Mouse (Mus musculus) Patski (cell line): ENCODE data around the gene Plcb1. TPM values are rescaled to one million over a fixed set of nuclear protein-coding genes. Genes with fewer than 3 reads are reported as not detected.

Source experiments
- ATAC-seq: fragments of 100-300 bp; one replicate; pipeline ENCODE4 v1.8.0; 2021
- CTCF ChIA-PET: fragments of 350-600 bp; sonication (Branson Sonifier 250); formaldehyde crosslinking; loops from one replicate; lab custom pipeline; 2022; ENCODE audit warnings: inconsistent platforms; lab: Charles Lee
- POLR2A ChIA-PET: fragments of 350-600 bp; sonication (Branson Sonifier 250); formaldehyde crosslinking; loops from one replicate; lab custom pipeline; 2022; ENCODE audit warnings: antibody characterized with exemption, inconsistent platforms; lab: Charles Lee
- DNase-seq: peaks from one replicate; pipeline ENCODE4 v3.0.0-alpha.2; 2011; ENCODE audit warnings: low read depth, low spot score
- H3K27me3 ChIP-seq: fragments of 371-371 bp; one replicate; pipeline ENCODE4 v1.5.1; 2021
- CTCF ChIP-seq: fragments of 100-300 bp; IDR thresholded peaks from one replicate; pipeline ENCODE4 v1.5.1; 2021
- in situ Hi-C: fragments of 300-500 bp; cut with MboI; formaldehyde crosslinking; loops from 3 replicates; pipeline ENCODE4 v1.11.1; 2018; ENCODE audit warnings: low pct_unique_long_range_greater_than_20kb, mixed read lengths
- polyA plus RNA-seq: library from polyadenylated mRNA; unstranded; gene quantifications from one replicate; pipeline ENCODE4 v1.2.3, GENCODE M21; 2021

Gene Plcb1
- polyA plus RNA-seq, 1 experiment from 2014 or later: 0.09 TPM

DNA sequence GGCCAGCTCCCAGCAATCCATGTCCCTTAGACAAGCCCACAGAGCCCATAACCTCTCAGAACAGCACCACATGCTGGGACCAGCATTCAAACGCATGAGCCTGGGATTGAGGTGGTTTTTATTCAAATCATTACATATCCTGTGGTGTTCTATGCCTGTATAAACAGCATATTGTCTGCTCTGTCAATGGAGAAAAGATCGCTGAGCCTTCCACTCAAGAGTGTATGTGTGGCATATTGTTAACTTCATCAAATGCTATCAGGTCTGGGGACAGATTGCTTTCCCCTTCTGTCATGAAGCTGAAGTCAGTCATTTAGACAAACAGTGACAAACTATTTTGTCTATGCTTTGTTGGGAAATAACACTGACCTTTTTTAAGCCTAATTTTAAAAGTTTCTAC, 322.7 kb downstream of the Plcb1 start:
- TF ChIP-seq CTCF: no peak
- peaks cover 15% of the 10 kb centered on the region for H3K27me3 ChIP-seq
- ChIA-PET POLR2A (no interaction called here), CTCF (no interaction called here)
- ATAC-seq (no peak), DNase-seq (no peak)
- in situ Hi-C loops: no loop called here

DNA sequence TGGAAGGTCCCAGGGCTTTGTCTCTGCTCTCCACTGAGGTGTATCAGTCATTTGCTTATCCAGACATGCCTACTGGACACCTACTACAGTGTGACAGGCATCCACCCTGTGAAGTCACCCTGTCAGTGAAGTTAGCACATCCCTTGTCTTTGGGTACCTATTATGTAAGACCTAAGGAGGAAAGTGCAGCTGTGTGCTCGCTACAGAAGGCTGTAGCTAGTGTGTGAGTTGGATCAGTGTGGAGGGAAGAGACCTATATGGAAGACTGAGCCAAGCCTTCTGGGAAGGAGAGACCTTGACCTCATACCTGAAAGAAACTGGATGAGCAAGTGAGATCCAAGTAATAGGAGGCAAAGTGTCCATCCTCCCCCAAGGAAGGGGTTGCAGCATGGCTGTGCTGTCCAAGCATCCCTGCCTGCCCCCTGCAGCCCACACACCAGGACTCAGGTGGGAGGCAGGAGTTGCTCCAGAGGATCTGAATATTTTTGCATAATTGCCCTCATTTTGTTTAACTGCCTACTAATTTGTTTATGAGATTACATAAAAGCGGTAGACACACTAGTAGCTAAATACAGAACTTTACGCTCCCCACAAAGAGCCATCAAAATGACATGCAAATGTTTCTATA, 328.7 kb downstream of the Plcb1 start:
- in situ Hi-C loops: no loop called here
- no peak for DNase-seq
- CTCF ChIA-PET: no interaction called here
- peaks cover 7% of the 10 kb centered on the region for H3K27me3 ChIP-seq
- ATAC-seq: no peak
- TF ChIP-seq CTCF: no peak
- POLR2A ChIA-PET: no interaction called here

DNA sequence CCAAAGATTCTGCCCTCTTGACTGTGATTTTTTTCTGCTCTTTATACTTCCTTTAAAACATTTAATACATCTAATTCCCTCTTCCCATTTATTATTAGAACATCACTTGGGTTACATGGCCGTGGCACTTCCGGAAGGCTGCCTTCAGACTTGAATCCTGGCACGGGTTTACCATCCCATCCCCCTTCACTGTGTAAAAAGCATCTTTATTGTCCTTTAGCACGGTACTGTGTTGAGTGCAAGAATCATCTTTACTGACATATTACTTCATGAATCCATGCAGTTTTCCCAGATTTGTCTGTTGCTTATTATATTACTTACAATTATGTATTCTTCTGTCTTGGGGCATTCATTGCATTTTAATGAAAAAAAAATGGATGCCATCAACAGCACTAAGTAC, 337.2 kb downstream of the Plcb1 start:
- DNase-seq (no peak), ATAC-seq (no peak)
- peaks cover 4% of the 10 kb centered on the region for H3K27me3 ChIP-seq
- in situ Hi-C loops: no loop called here
- CTCF ChIA-PET: no interaction called here
- POLR2A ChIA-PET: no interaction called here
- TF ChIP-seq CTCF: no peak

DNA sequence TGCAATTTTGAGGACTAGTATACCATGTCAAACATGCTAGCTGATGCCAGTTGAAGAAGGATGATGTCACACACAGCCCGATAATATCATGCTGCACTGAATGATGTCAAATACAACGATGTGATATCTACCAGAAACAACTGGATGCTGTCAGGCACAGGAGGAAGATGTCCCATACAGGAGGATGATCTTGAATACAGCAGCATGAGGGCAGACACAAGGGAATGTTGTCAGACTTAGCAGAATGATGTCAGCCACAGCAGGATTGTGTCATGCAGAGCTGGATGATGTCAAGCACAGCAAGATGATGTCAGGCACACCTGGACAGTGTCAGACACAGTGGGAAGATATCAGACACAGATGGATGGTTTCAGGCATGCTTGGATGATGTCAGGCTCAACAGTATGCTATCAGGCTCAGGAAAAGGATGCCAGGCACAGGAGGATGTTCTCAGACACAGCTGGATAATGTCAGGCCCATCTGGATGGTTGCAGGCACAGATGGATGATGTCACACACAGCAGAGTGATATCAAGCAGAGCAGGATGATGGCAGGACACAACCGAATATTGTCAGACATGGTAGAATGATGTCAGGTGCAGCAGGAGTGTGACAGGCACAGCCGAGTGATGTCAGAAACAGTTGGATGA, 338.0 kb downstream of the Plcb1 start:
- no peak for TF ChIP-seq CTCF
- no peak for ATAC-seq
- ChIA-PET CTCF (no interaction called here), POLR2A (no interaction called here)
- H3K27me3 ChIP-seq: peaks cover 4% of the 10 kb centered on the region
- no peak for DNase-seq
- in situ Hi-C loops: no loop called here

DNA sequence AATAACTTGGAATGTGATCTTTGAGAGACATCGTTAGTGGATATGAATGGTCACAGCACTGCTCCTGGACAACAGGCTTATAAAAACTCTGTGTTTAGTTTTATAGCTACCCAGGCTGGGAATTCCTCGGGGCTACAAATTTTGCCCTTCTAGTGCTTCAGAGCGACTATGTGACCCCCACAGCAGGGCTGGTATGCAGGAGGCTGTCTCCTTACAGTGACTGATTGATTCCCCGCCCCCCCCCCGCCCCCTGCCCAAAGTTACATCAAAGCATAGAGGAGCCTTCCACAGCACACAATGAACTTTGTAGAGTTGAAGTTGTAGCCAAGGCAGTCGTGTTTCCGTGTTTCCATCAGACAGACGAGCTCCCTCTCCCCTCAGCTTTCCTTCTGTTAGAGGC, 354.7 kb downstream of the Plcb1 start:
- TF ChIP-seq CTCF: no peak
- in situ Hi-C loops: no loop called here
- ATAC-seq (no peak), DNase-seq (no peak)
- peaks cover 28% of the 10 kb centered on the region for H3K27me3 ChIP-seq
- CTCF ChIA-PET: no interaction called here
- POLR2A ChIA-PET: interaction anchor here (0.7 kb wide), 1 partner anchor 274 kb away, joined by 3 read pairs; no protein-coding TSS in a partner anchor

DNA sequence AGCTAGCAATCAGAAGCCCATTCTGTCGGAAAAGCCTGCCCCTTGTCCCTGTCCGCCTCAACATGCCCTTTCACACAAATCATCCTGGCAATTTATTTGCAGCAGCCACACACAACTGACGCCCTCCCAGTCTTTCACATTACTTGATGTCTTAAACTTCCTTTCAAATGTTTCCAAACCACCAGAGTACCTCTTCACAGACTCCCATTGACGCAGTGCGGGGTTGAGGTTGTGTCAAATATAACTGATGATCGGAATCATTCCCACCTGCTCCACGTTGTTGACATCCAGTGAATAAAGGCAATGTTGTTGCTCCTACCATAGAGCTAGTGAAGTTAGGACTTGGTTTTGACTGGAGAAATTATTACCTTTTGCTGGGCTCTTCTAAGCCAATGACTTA, 366.4 kb downstream of the Plcb1 start:
- ChIA-PET POLR2A (no interaction called here), CTCF (no interaction called here)
- no peaks in the 10 kb centered on the region for H3K27me3 ChIP-seq
- ATAC-seq: no peak
- no peak for TF ChIP-seq CTCF
- in situ Hi-C loops: no loop called here
- DNase-seq: no peak

DNA sequence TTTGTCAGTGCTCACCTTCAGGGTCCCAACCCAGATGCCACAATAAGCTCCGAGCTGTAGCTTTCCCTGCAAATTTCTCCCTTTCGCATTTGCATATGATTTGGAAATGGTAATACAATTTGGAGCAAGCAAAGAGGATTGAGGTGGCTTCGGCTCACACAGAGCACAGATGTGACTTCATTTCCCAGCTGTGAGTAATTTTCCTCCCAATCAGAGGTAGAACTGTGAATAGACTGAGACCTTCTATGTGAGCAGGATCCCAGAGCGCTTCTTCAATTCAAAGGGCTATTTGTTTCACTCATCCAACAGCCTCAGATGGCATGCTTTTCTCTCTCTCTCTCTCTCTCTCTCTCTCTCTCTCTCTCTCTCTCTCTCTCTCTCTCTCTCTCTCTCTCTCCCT, 367.4 kb downstream of the Plcb1 start:
- CTCF ChIA-PET: interaction anchor here (2.0 kb wide), 1 partner anchor 11 kb away, joined by 4 read pairs; no protein-coding TSS in a partner anchor
- POLR2A ChIA-PET: no interaction called here
- DNase-seq (no peak), ATAC-seq (no peak)
- in situ Hi-C loops: no loop called here
- no peak for TF ChIP-seq CTCF
- H3K27me3 ChIP-seq: no peaks in the 10 kb centered on the region

DNA sequence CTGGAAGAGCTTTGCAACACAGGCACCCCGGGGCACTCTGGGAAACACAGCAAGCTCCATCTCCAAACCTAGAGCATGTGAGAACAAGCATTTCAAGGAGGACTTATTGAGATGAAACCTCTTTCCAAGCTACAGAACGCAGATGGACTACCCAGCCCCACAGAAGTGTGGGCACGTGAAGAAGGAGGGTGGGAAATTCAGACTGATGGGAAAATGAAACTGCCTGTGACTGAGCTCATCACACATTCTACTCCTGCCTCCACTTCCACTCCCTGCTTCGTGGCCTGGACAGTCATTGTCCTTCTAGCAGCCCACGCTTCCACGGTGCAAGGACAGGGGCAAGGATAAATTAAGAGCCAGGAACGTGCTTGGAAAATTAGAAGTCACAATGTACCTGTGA, 370.2 kb downstream of the Plcb1 start:
- ChIA-PET POLR2A (no interaction called here), CTCF (no interaction called here)
- ATAC-seq: no peak
- DNase-seq: no peak
- in situ Hi-C loops: no loop called here
- H3K27me3 ChIP-seq: no peaks in the 10 kb centered on the region
- TF ChIP-seq CTCF: no peak

DNA sequence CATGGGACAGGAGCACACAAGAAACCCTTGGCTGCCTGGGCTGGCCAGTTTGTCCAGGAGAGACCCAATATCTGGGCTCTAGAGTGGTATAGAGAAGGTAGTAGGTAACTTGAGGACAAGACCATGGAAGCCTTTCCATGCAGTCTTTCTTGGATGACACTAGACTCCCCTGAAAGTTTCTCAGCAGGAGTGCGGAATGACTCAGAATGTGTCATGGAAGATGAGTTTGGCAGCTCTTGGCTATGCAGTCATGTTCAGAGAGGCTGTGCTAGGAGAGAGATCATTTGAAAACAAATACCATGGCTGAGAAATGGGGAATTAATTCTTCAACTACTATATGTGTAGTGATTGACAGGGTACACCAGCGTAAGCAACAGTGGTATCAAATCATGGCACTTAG, 372.1 kb downstream of the Plcb1 start:
- POLR2A ChIA-PET: no interaction called here

DNA sequence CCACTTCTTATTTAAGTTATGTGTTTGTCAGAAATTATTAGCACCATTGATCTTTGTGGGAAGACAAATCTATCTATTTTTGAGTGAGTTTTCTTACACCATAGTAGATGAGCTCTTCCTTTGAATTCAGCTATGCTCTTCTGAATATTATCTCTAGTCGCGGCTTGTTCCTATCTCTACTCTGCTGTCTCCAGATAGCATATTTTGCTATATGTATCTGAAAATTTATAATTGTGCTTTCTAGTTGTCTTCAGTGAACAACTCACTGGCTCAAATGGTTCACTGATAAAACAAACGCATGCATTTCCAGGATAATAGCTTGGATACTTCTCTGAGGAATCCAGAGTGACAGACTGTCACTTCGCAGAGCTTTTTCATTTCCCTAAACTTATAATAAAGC, 375.8 kb downstream of the Plcb1 start:
- POLR2A ChIA-PET: no interaction called here
- no peak for TF ChIP-seq CTCF
- in situ Hi-C loops: no loop called here

More for the DNA sequence above, 372.1 kb downstream of the Plcb1 start:
- in situ Hi-C loops: no loop called here
- DNase-seq (no peak), ATAC-seq (no peak)
- peaks cover 2% of the 10 kb centered on the region for H3K27me3 ChIP-seq
- TF ChIP-seq CTCF: no peak
- CTCF ChIA-PET: no interaction called here

DNA sequence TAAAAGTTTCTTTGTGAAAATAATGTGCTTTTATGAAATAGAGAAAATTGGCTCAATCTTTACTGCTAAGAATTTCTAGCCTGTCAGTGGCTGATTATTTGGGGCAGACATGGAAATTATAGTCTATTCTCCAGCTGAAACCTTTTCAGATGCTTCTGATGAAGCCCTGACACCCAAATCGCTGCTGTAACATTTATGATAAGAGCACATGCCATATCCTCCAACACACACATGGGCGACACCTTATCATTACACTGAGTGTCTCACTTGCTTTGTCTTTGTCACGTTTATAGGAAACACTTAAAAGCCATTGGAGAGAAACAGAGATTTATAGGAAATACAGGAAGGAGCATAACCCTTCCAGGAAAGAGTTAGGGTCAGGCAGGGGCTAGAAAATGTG, 379.6 kb downstream of the Plcb1 start:
- POLR2A ChIA-PET: no interaction called here
- CTCF ChIA-PET: no interaction called here
- DNase-seq: no peak
- no peak for ATAC-seq
- in situ Hi-C loops: no loop called here
- peaks cover 15% of the 10 kb centered on the region for H3K27me3 ChIP-seq
- TF ChIP-seq CTCF: no peak

More for the DNA sequence above, 375.8 kb downstream of the Plcb1 start:
- CTCF ChIA-PET: interaction anchor here (1.3 to 1.4 kb wide), 2 partner anchors 29 to 47 kb away, joined by 3 read pairs; no protein-coding TSS in a partner anchor
- no peak for ATAC-seq
- peaks cover 15% of the 10 kb centered on the region for H3K27me3 ChIP-seq
- no peak for DNase-seq
